Mouse (Mus musculus): Measurements from ENCODE around the gene Rhbdd3.
"Not testable (repeated sequence)": the region's sequence is repeated elsewhere in the genome, so short reads cannot be mapped to it uniquely, and the experiment has no call there.

The Rhbdd3 gene

DNA sequence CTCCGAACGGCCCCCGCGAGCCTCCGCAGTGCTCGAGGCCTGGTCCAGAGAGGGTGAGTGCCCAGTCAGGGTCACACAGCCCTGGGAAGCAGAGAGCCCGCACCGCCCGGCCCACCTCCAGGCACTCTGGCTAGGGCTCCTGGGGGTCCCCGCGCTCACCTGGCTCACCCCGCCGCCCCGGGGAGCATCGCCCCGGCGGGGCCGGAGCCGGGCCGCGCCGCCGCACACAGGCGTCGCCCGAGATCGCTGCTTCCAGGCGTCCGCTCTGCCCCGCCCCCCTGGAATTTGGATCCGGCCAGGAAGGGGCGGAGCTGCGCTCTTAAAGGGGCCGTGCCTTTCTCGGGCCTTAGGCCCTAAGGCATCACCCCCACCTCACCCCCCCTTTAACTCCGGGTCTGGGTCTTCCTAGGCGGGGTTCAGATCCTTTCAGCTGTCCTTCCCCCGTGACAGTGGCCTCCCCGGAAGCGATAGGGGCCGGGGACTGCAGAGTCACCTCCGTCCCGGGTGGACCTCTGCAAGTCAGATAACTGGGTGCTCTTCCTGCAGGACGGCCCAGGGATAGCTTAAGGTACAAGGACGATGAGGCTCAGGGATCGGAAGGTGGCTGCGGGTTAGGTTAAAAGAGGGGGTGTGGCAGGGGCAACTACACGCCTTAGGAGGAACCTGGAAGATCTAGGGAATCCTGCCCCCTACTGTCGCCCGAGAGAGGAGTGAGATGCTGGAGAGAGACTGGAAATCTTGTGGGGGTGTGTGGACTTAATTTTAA lies 33.5 kb upstream of the Rhbdd3 start, which contains the start of gene Gas2l1:
Gene Gas2l1, minus strand, starts transcription at position 272 of the 766 bp plus-strand sequence.
- peak; percentile 81 for DNase-seq (ENCODE audit: low read depth)

- DNase-seq (ENCODE audit: low read depth): no peak
These were observed 31.7 kb upstream of the Rhbdd3 start for GRCm38 (mm10) chr11:5067063-5067462.

- DNase-seq (ENCODE audit: low read depth): no peak
These were observed 30.4 kb upstream of the Rhbdd3 start for GRCm38 (mm10) chr11:5068126-5068971.

DNA sequence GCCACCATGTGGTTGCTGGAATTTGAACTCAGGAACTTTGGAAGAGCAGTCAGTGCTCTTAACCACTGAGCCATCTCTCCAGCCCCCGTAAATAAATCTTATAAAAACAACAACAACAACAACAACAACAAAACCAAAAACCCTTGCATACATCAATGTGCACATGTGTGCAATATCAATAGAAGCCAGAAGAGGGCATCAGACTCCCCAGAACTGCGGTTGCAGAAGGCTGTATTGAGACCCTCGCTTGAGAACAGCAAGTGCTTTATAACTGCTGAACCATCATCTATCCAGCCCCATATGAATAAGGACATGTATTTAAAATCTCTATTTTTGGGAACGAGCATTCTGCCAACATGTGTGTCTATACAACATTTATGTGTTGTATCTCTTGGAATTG lies 23.8 kb upstream of the Rhbdd3 start:
- DNase-seq (ENCODE audit: low read depth): peak; percentile 61

- DNase-seq (ENCODE audit: low read depth): no peak
These were observed 23.0 kb upstream of the Rhbdd3 start for GRCm38 (mm10) chr11:5075760-5076159.

DNA sequence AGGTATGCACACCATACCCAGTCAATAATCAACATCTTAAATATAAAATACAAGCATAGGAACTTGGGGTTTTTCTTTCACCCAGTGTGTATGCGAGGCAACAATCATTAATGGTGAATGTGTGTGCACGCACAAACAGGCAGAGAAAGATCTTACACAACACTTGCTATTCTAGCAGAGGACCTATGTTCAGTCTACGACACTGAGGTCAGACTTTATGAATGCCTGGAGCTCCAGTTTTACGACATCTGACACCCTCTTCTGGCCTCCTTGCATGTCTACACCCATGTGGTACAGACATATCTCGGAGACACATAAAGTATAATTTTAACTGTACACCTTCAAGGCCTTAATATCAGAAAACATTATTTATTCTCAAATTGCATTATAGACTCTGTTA lies 21.9 kb upstream of the Rhbdd3 start:
- DNase-seq (ENCODE audit: low read depth): not testable (repeated sequence)

- no peak for DNase-seq (ENCODE audit: low read depth)
These were observed 9.6 kb upstream of the Rhbdd3 start for GRCm38 (mm10) chr11:5089147-5089546.

GRCm38 (mm10) chr11:5091706-5092105 lies 7.0 kb upstream of the Rhbdd3 start:
- DNase-seq (ENCODE audit: low read depth): peak; percentile 39

DNA sequence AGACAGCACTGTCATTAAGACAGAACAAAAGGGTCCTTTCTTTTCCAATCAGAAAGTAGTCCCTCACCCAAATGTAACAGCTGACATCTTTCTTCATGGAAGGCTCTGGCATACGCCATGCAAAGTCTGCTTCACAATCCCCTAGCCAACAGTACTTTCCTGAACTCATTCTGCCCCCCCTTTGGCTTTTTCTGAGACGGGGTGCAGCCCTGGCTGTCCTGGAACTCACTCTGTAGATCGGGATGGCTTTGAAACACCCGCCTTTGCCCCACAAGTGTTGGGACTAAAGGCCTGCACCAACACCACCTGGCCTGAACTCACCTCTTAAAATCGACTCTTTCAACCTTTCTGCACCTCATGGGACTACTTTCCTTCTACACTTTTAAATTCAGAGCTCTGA lies 2.8 kb upstream of the Rhbdd3 start:
- DNase-seq (ENCODE audit: low read depth): peak; percentile 20

GRCm38 (mm10) chr11:5096480-5097020 lies 2.2 kb upstream of the Rhbdd3 start:
- DNase-seq (ENCODE audit: low read depth): peak; percentile 46

GRCm38 (mm10) chr11:5098035-5098735 lies 541 bp upstream of the Rhbdd3 start:
- DNase-seq (ENCODE audit: low read depth): peak; percentile 63

DNA sequence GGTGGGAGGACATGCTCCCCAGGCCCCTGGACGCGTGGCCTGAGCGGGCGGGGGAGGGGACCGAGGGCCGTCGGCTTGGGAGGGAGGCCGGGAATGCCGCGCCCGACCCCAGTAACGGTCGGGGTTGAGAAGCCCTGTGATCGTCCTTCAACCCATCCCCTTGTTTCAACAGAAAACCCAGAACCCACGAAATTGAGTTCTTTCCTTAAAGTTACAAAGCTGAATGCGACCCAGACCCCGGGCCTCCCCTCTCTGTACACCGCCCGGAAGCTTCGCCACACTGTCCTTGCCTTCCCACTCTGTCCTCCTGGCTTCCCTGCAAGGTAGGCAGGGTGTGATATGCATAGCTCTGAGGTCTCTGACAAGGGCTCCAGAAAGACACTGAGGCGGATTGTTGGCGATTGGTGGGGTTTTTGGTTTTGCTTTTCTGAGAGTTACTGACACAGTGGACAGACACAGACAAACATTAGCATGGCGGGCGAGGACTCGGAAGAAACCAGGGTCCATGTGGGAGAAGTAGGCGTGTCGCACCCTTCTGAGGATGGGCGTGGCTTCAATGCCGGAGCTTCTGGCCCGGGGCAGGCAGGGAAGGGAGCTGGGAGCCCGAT lies 954 bp downstream of the Rhbdd3 start:
- peak; percentile 85 for DNase-seq (ENCODE audit: low read depth)

GRCm38 (mm10) chr11:5100283-5100682 lies 1.6 kb downstream of the Rhbdd3 start:
- no peak for DNase-seq (ENCODE audit: low read depth)

GRCm38 (mm10) chr11:5100801-5101200 lies 2.1 kb downstream of the Rhbdd3 start:
- DNase-seq (ENCODE audit: low read depth): no peak

GRCm38 (mm10) chr11:5101641-5102040 lies 2.9 kb downstream of the Rhbdd3 start:
- no peak for DNase-seq (ENCODE audit: low read depth)

GRCm38 (mm10) chr11:5102384-5102783 lies 3.7 kb downstream of the Rhbdd3 start:
- DNase-seq (ENCODE audit: low read depth): no peak

DNA sequence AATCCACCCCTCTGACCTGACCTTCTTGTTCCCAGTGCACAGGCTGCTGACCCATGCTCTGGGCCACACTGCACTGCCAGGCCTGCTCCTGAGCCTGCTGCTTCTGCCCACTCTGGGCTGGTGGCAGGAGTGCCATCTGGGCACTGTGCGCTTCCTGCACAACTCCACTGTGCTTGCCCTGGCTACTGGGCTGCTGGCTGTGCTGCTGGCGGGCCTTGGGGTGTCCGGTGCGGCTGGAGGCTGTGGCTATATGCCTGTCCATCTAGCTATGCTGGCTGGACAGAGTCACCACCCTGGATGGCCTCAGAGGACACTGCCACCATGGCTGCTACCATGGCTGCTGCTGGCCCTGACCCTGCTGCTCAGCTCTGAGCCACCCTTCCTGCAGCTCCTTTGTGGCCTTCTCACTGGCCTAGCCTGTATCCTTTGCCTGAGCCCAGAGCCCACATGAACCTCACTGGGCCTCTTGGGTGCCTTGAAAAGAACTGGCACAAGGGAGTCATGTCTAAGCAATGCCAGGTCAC lies 5.3 kb downstream of the Rhbdd3 start:
- no peak for DNase-seq (ENCODE audit: low read depth)

DNA sequence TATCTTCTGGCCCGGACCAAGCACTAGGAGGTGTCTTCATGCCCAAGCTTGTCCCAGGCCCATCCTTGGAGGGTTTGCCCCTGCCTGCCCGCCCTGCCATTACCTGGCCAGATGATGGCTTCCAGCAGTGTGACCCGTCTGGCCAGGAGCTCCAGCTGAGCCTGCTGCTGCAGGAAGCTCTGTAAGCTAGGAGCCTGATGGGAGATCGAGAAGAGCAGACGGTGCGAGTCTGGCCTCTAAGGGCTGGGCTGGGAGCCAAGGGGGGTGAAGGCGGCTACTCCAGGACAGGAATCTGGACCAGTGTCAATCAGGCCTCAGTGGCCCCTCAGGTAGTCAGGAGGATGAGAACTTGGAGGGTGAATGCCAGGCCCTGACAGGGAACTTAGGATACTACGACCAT lies 10.7 kb downstream of the Rhbdd3 start:
- DNase-seq (ENCODE audit: low read depth): no peak

GRCm38 (mm10) chr11:5113645-5114044 lies 14.9 kb downstream of the Rhbdd3 start:
- DNase-seq (ENCODE audit: low read depth): no peak

GRCm38 (mm10) chr11:5114931-5115581 lies 16.3 kb downstream of the Rhbdd3 start:
- DNase-seq (ENCODE audit: low read depth): peak; percentile 97

- no peak for DNase-seq (ENCODE audit: low read depth)
These were observed 27.0 kb downstream of the Rhbdd3 start for GRCm38 (mm10) chr11:5125713-5126112.
